Mouse (Mus musculus) ES-E14 (cell line): ENCODE measurements around the gene Prepl.

Source experiments
- MAFK ChIP-seq: IDR thresholded peaks from 2 replicates; pipeline ENCODE4 v1.6.1; 2014; ENCODE audit warnings: mild to moderate bottlenecking, low read depth, low read length, inconsistent platforms; ENCODE audit not compliant: insufficient read depth
- ZNF384 ChIP-seq: IDR thresholded peaks from 2 replicates; pipeline ENCODE4 v1.6.1; 2012; ENCODE audit warnings: low read depth, low read length, inconsistent platforms

GRCm38 (mm10) chr17:85040913-85041312 lies 49.1 kb downstream of the Prepl start:
- TF ChIP-seq MAFK (no peak), ZNF384 (no peak)
